Mouse (Mus musculus) embryo, embryonic 10.5 days (tissue): Measurements from ENCODE around the gene Tuba3b.

Source experiments
- DNase-seq: peaks from one replicate; pipeline ENCODE4 v3.0.0-alpha.2; 2015; ENCODE audit warnings: low spot score

Gene Tuba3b

DNA sequence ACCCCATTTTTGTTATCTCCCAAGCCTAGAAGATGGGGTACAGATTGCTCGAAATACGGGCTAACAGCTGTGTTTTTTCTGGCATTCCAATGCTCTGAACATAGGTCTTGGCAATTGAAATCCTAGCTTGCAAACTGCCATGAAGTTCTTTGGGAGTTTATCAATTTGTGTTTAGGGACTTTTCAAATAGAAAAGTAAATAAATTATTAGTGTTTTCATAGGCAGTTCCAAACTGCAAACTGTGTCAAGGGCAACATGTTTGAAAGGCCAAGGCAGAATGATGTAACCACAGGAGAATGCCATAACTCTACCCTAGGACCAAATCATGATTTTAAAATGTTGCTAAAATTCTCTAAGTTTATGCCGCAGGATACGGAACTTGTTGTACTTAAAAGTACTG is 7.8 kb upstream of the Tuba3b start:
- no peak for DNase-seq

DNA sequence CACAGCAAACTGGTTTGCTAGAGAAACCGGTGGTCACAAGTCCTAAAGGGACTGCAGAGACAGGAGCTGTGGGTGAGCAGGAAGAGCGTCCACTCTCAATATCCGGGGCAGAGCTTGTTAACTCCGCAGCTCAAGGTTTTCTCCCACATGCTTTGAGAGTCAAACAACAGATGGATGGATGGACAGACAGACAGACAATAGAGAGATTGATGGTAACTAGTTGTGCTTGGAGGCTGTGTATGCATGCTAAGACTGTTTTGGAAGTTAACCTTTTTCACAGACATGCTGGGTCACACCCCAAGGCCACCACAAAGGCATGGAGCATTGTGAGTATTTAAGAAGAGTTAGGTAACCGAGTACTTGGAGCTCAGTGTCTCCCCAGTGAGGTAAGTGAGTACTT is 6.9 kb upstream of the Tuba3b start:
- DNase-seq: no peak

DNA sequence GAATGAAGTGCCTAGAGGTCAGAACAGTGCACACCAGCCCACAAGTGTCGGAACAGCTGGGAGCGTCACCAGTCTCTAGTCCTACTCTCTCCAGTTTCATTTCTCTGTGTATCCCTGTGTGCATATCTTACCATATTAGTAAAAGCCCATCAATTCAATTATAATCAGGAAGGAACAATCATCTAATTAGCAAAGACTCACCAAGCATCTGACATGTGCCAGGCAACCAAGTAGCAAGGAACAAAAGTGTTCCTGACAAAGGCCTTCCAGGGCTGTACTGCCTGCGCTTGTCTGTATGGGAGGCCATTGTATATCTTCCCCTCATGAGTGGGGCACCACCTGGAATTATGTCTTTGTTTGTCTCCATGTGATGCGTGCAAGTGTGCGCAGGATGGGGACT is 4.7 kb upstream of the Tuba3b start:
- no peak for DNase-seq

DNA sequence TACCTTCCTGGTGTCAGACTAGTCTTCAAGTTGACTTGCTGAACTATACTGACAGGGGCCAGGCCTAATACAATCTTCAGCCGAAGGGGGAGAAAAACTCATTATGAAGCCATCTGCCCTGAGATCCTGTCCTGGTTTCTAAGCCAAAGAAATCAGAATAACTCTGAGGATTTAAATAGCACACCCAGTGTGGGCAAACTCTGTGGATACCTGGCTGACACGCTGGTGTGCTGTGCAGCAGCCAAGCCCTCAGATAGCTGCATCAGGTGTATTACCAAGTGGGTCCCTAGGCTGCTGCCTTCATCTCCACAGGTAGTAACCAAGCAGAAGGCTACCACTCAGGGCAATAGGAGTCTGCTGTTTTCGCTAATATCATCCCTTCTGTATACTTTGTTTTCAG is 2.9 kb upstream of the Tuba3b start:
- DNase-seq: no peak

- no peak for DNase-seq
Observed at GRCm38 (mm10) chr6:145614219-145614618, 1.3 kb upstream of the Tuba3b start, which contains the start of gene Lmntd1. Lmntd1 (minus strand) TSS chr6:145614319.

GRCm38 (mm10) chr6:145616402-145617229 is 1.1 kb downstream of the Tuba3b start:
- DNase-seq: no peak

DNA sequence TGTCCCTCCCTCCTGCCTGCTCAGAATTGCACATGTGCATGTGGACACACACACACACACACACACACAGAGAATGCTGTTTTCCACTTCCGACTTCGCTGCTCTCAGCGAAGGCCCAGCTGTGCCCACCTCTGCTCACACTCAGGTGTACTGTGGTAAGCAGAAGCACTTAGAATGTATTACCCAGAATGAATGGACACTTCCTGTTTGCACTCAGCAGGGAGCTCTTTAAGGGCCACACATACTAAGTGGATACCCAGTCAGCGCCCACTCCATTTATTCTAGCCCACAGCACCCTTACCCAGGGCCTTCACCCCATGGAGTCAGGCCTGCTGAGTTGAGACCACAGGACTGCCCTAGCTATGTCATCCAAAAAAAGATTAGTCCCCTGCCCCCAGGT is 7.6 kb downstream of the Tuba3b start:
- no peak for DNase-seq

DNA sequence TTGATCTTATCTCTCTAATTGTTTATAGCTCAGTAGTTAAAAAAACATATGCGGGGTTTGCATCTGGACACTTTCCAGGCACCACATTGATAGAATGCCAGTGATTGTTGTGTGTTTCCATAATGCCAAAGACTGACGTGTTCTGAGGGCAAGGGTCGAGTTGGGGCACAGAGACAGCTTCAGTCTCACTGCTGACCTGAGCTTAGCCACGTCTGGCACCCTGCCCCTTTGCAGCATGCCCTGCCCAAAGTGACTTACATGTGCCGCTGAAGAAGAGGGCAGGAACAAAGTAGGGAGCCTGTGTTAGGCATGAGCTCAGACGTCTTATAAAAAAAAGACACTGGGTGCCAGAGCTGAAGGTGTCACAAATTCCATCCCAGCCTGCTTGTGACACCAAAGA is 14.7 kb downstream of the Tuba3b start:
- no peak for DNase-seq

DNA sequence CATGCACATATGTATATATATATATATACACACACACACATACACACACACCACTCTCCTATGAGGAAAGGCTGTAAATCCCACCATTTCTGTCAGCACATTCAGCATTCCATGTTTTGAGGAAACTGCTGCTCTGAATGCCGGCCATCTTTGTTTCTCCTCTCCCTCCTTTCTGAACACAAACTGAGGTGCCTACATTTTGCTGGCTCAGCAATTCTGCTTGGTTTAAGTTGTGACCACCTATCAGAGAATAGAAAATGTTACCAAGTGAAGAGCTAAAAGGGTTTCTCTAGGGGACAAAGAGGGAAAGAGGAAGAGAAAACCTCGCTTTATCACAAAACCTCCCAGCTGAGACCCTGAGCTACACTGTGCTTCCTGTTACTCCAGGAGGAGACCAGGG is 18.9 kb downstream of the Tuba3b start:
- DNase-seq: no peak

GRCm38 (mm10) chr6:145636682-145637081 is 21.1 kb downstream of the Tuba3b start:
- DNase-seq: no peak

GRCm38 (mm10) chr6:145638248-145638647 is 22.7 kb downstream of the Tuba3b start:
- no peak for DNase-seq

DNA sequence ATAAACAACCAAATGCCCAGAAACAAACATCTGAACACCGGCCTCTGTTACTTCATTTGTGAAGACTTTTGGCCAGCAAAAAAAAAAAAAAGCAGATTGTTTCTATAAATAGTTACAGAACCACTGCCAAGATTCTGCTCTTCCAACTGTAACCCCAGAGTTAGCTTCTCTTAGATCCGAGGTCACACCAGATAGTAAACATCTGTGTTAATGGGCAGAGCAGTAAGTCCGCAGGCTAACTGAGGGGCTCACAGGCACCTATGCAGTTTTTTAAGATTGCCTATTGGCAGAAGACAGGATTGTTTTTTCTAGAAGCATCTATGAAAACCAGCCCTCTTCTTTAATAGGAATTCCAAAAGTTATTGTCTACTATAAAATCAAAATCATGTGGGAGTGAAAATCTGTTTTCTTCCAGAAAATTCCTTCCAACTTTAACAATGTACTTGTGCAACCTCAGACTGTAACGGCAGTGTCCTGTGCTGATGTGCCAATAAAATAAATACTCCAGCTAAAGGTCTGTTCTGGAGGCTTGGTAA is 25.5 kb downstream of the Tuba3b start:
- no peak for DNase-seq

GRCm38 (mm10) chr6:145651976-145652375 is 36.4 kb downstream of the Tuba3b start:
- DNase-seq: no peak

- DNase-seq: no peak
Observed at GRCm38 (mm10) chr6:145652986-145653385, 37.4 kb downstream of the Tuba3b start.

- DNase-seq: no peak
Observed at GRCm38 (mm10) chr6:145653626-145654025, 38.1 kb downstream of the Tuba3b start.

DNA sequence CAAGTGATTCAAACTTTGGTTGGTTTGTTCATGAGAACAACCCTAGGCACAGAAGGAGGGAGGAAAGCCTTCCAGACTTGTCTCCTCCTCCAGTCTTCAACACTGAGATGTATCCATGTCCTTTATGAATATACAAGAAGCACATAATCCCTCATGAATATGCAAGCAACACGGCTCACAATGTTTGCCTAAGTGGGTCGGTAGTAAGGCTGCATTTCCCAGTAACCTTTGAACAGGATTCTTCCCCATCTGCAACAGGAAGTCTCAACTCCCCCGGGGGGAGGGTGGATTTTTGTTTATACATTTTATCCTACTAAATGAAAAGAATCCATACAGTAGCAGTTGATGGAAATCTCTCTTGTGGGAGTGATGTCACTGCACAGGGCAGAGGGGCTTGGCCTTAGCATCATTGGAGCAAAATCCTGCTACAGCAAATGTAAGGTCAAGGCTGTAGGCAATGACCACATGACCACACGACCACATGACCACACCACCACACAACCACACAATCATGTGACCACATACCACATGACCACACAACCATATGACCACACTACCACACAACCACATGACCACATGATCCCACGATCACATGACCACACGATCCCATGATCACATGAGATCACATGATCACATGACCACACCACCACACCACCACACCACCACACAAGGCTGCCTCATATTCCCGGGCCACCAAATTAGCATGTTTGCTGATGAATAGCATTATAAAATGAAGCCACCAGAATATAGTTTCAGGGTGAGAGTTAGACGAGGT is 38.7 kb downstream of the Tuba3b start:
- DNase-seq: no peak

- DNase-seq: no peak
Observed at GRCm38 (mm10) chr6:145655678-145656077, 40.1 kb downstream of the Tuba3b start.

DNA sequence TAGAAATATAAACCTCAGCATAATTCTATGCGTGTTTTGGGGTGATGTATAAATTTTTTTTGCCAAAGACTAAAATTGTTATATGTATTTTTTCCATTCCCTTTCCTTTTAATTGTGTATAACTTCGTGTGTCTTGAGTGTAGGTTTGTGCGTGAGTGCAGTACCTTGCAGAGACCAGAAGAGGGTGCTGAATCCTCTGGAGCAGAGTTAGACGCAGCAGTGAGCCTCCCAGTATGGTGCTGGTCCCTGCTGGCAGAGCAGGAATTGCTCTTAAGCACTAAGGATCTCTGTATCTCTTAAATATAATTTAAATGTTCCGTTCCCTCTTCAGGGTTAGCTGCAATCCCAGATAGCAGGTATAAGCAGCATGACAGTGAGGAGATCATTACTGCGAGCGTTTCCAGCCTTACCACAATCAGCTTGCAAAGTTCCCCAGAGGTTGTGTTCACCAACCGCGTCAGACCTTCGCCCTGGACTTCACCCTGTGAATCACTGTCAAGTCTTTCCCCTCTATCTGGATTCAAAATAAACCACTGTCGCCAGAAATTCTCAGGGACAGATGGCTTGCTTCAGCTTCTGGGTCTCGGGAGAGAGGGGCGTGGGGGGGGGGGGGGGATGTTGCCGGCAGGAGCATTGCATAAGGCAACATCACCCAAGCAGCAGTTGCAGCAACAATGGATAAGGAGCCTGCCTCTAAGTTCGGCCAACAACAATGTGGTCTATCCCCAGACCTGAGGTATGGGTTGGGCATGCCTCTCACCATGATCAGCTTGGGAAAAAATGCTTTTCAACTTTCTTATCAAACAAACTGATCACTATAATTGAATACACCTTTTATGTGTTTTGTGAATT is 41.4 kb downstream of the Tuba3b start:
- DNase-seq: no peak

DNA sequence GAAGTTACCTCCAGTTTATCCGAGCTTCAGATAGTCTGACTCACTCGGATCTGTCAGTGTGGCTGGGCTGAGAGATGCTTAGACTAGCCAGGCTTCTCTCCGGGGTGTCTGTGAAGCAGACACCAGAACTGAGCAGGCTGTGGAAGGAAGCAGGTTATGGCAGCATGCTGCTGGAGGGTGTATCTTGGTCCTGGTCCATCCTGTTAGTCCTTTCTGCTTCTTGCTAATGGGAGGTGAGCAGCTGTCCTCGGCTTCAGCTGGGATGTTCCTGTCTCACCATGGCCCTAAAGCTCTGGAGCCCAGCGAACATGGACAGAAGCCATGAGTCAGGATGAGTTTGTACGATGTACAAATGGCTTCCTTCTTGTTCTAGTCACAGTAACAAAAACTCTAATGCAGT is 43.6 kb downstream of the Tuba3b start:
- no peak for DNase-seq

GRCm38 (mm10) chr6:145660943-145661342 is 45.4 kb downstream of the Tuba3b start:
- no peak for DNase-seq

GRCm38 (mm10) chr6:145664208-145664607 is 48.7 kb downstream of the Tuba3b start:
- DNase-seq: no peak

- no peak for DNase-seq
Observed at GRCm38 (mm10) chr6:145665751-145666150, 50.2 kb downstream of the Tuba3b start.
